Mouse (Mus musculus): ENCODE results near the gene Pwwp2b.

The Pwwp2b gene

GRCm38 (mm10) chr7:139224725-139225124 is 23.6 kb upstream of the Pwwp2b start:
- peak; percentile 71 for DNase-seq (ENCODE audit: low read depth)

- no peak for DNase-seq (ENCODE audit: low read depth)
Measured at GRCm38 (mm10) chr7:139226416-139226815, 21.9 kb upstream of the Pwwp2b start.

GRCm38 (mm10) chr7:139228447-139229171 is 19.7 kb upstream of the Pwwp2b start:
- DNase-seq (ENCODE audit: low read depth) = no peak

GRCm38 (mm10) chr7:139229837-139230236 is 18.4 kb upstream of the Pwwp2b start:
- no peak for DNase-seq (ENCODE audit: low read depth)

GRCm38 (mm10) chr7:139230241-139230640 is 18.0 kb upstream of the Pwwp2b start:
- DNase-seq (ENCODE audit: low read depth) = no peak

- peak; percentile 90 for DNase-seq (ENCODE audit: low read depth)
Measured at GRCm38 (mm10) chr7:139233714-139234113, 14.6 kb upstream of the Pwwp2b start.

GRCm38 (mm10) chr7:139234426-139235188 is 13.7 kb upstream of the Pwwp2b start:
- peak; percentile 25 for DNase-seq (ENCODE audit: low read depth)

GRCm38 (mm10) chr7:139235651-139236358 is 12.5 kb upstream of the Pwwp2b start:
- peak; percentile 37 for DNase-seq (ENCODE audit: low read depth)

- DNase-seq (ENCODE audit: low read depth) = no peak
Measured at GRCm38 (mm10) chr7:139239432-139239831, 8.8 kb upstream of the Pwwp2b start.

- no peak for DNase-seq (ENCODE audit: low read depth)
Measured at GRCm38 (mm10) chr7:139246086-139246485, 2.2 kb upstream of the Pwwp2b start.

- peak; percentile 26 for DNase-seq (ENCODE audit: low read depth)
Measured at GRCm38 (mm10) chr7:139246931-139247880, 1.1 kb upstream of the Pwwp2b start.

GRCm38 (mm10) chr7:139248615-139249405 is 528 bp downstream of the Pwwp2b start:
- peak; percentile 44 for DNase-seq (ENCODE audit: low read depth)

GRCm38 (mm10) chr7:139249406-139250210 is 1.3 kb downstream of the Pwwp2b start:
- peak; percentile 28 for DNase-seq (ENCODE audit: low read depth)

- DNase-seq (ENCODE audit: low read depth) = no peak
Measured at GRCm38 (mm10) chr7:139251881-139252301, 3.6 kb downstream of the Pwwp2b start.

GRCm38 (mm10) chr7:139252566-139252965 is 4.3 kb downstream of the Pwwp2b start:
- no peak for DNase-seq (ENCODE audit: low read depth)

GRCm38 (mm10) chr7:139252986-139253385 is 4.7 kb downstream of the Pwwp2b start:
- no peak for DNase-seq (ENCODE audit: low read depth)

- no peak for DNase-seq (ENCODE audit: low read depth)
Measured at GRCm38 (mm10) chr7:139253462-139253861, 5.2 kb downstream of the Pwwp2b start.

- no peak for DNase-seq (ENCODE audit: low read depth)
Measured at GRCm38 (mm10) chr7:139254626-139255025, 6.3 kb downstream of the Pwwp2b start.

GRCm38 (mm10) chr7:139257752-139258542 is 9.7 kb downstream of the Pwwp2b start:
- DNase-seq (ENCODE audit: low read depth) = no peak

Data from naive thymus-derived CD4-positive, alpha-beta T cell, adult 2 months (primary cell).